Mouse (Mus musculus): ENCODE results near the gene Gpr153. TPM values are rescaled to one million over a fixed set of nuclear protein-coding genes. Genes with fewer than 3 reads are reported as not detected.

Gpr153 gene
- polyA plus RNA-seq, 1 experiment from 2014 or later: 9.0 TPM

- ATAC-seq (ENCODE audit: low FRiP score): no peak
- 90% methylated on average over 3 of the region's 3 CpGs for WGBS
- H3K9ac ChIP-seq: no peak overlapping the region
- H3K36me3 ChIP-seq: peaks cover 9% of the 10 kb centered on the region
- peaks cover 28% of the 10 kb centered on the region for H3K4me1 ChIP-seq (replicated peaks)
- H3K9me3 ChIP-seq: no peaks in the 10 kb centered on the region
- no peak overlapping the region for H3K4me2 ChIP-seq
- no peak overlapping the region for H3K27ac ChIP-seq
- H3K27me3 ChIP-seq: no peaks in the 10 kb centered on the region
- H3K4me3 ChIP-seq: no peak overlapping the region
These were observed 26.8 kb upstream of the Gpr153 start for GRCm38 (mm10) chr4:152247195-152247594.

- no peak for ATAC-seq (ENCODE audit: low FRiP score)
- Histone ChIP-seq H3K4me1 (replicated peaks) (peaks cover 20% of the 10 kb centered on the region), H3K4me3 (no peak overlapping the region), H3K9ac (no peak overlapping the region), H3K36me3 (peaks cover 25% of the 10 kb centered on the region), H3K27ac (no peak overlapping the region), H3K27me3 (no peaks in the 10 kb centered on the region), H3K9me3 (no peaks in the 10 kb centered on the region), H3K4me2 (no peak overlapping the region)
- WGBS: 91% methylated on average over 6 of the region's 6 CpGs
These were observed 23.4 kb upstream of the Gpr153 start for GRCm38 (mm10) chr4:152250615-152251014.

GRCm38 (mm10) chr4:152253183-152253759, 20.8 kb upstream of the Gpr153 start:
- peak overlapping the region; percentile 31 for H3K9ac ChIP-seq
- peaks cover 25% of the 10 kb centered on the region for H3K36me3 ChIP-seq
- H3K4me1 ChIP-seq (replicated peaks): peaks cover 18% of the 10 kb centered on the region; the same call in 1 of the 2 replicates
- no peak for ATAC-seq (ENCODE audit: low FRiP score)
- no peak overlapping the region for H3K4me2 ChIP-seq
- 78% methylated on average over 9 of the region's 9 CpGs for WGBS
- H3K4me3 ChIP-seq: no peak overlapping the region
- H3K27ac ChIP-seq: no peak overlapping the region
- no peaks in the 10 kb centered on the region for H3K9me3 ChIP-seq
- no peaks in the 10 kb centered on the region for H3K27me3 ChIP-seq

- ATAC-seq (ENCODE audit: low FRiP score): no peak
- Histone ChIP-seq H3K9ac (no peak overlapping the region), H3K4me3 (no peak overlapping the region), H3K27ac (peak overlapping the region; percentile 32; the same call in 1 of the 2 replicates), H3K36me3 (peaks cover 29% of the 10 kb centered on the region), H3K27me3 (peaks cover 5% of the 10 kb centered on the region), H3K4me1 (replicated peaks) (peaks cover 20% of the 10 kb centered on the region; the same call in 1 of the 2 replicates), H3K9me3 (no peaks in the 10 kb centered on the region), H3K4me2 (no peak overlapping the region)
- WGBS: 67% methylated on average over 6 of the region's 6 CpGs
These were observed 17.0 kb upstream of the Gpr153 start for GRCm38 (mm10) chr4:152257070-152257469.

- Histone ChIP-seq H3K27me3 (peaks cover 14% of the 10 kb centered on the region), H3K4me2 (no peak overlapping the region), H3K4me3 (no peak overlapping the region), H3K4me1 (replicated peaks) (peaks cover 40% of the 10 kb centered on the region), H3K9ac (no peak overlapping the region), H3K27ac (no peak overlapping the region), H3K36me3 (peaks cover 17% of the 10 kb centered on the region), H3K9me3 (no peaks in the 10 kb centered on the region)
- no peak for ATAC-seq (ENCODE audit: low FRiP score)
- 95% methylated on average over 8 of the region's 8 CpGs for WGBS
These were observed 13.6 kb upstream of the Gpr153 start for GRCm38 (mm10) chr4:152260451-152260850.

- Histone ChIP-seq H3K9me3 (no peaks in the 10 kb centered on the region), H3K4me3 (no peak overlapping the region), H3K27ac (no peak overlapping the region), H3K9ac (no peak overlapping the region), H3K27me3 (peaks cover 14% of the 10 kb centered on the region), H3K4me2 (no peak overlapping the region), H3K4me1 (replicated peaks) (peaks cover 40% of the 10 kb centered on the region), H3K36me3 (peaks cover 17% of the 10 kb centered on the region)
- 74% methylated on average over 9 of the region's 9 CpGs for WGBS
- ATAC-seq (ENCODE audit: low FRiP score): no peak
These were observed 11.8 kb upstream of the Gpr153 start for GRCm38 (mm10) chr4:152262187-152262586.

- 66% methylated on average over 9 of the region's 9 CpGs for WGBS
These were observed 10.9 kb upstream of the Gpr153 start for GRCm38 (mm10) chr4:152263089-152263488.

GRCm38 (mm10) chr4:152263512-152264176, 10.4 kb upstream of the Gpr153 start:
- ATAC-seq (ENCODE audit: low FRiP score): no peak
- H3K4me3 ChIP-seq: no peak overlapping the region

More at GRCm38 (mm10) chr4:152263089-152263488, 10.9 kb upstream of the Gpr153 start:
- Histone ChIP-seq H3K36me3 (peaks cover 22% of the 10 kb centered on the region), H3K27me3 (peaks cover 14% of the 10 kb centered on the region), H3K4me2 (no peak overlapping the region), H3K4me1 (replicated peaks) (peaks cover 48% of the 10 kb centered on the region), H3K27ac (no peak overlapping the region), H3K9me3 (no peaks in the 10 kb centered on the region), H3K4me3 (no peak overlapping the region), H3K9ac (no peak overlapping the region)
- ATAC-seq (ENCODE audit: low FRiP score): no peak

GRCm38 (mm10) chr4:152264177-152264530, 9.9 kb upstream of the Gpr153 start:
- no peak for ATAC-seq (ENCODE audit: low FRiP score)
- 48% methylated on average over 4 of the region's 4 CpGs for WGBS

More at GRCm38 (mm10) chr4:152263512-152264176, 10.4 kb upstream of the Gpr153 start:
- Histone ChIP-seq H3K4me2 (no peak overlapping the region), H3K9me3 (no peaks in the 10 kb centered on the region), H3K27me3 (peaks cover 16% of the 10 kb centered on the region), H3K27ac (no peak overlapping the region), H3K36me3 (peaks cover 27% of the 10 kb centered on the region), H3K9ac (no peak overlapping the region), H3K4me1 (replicated peaks) (peaks cover 53% of the 10 kb centered on the region)
- 28% methylated on average over 10 of the region's 10 CpGs for WGBS

GRCm38 (mm10) chr4:152264867-152265568, 9.0 kb upstream of the Gpr153 start:
- Histone ChIP-seq H3K4me2 (no peak overlapping the region), H3K9ac (no peak overlapping the region), H3K4me1 (replicated peaks) (peaks cover 58% of the 10 kb centered on the region), H3K36me3 (peaks cover 28% of the 10 kb centered on the region), H3K27ac (no peak overlapping the region), H3K4me3 (no peak overlapping the region), H3K27me3 (peaks cover 30% of the 10 kb centered on the region), H3K9me3 (no peaks in the 10 kb centered on the region)
- WGBS: 88% methylated on average over 9 of the region's 9 CpGs
- no peak for ATAC-seq (ENCODE audit: low FRiP score)

More at GRCm38 (mm10) chr4:152264177-152264530, 9.9 kb upstream of the Gpr153 start:
- H3K9me3 ChIP-seq: no peaks in the 10 kb centered on the region
- no peak overlapping the region for H3K4me2 ChIP-seq
- H3K27me3 ChIP-seq: peaks cover 21% of the 10 kb centered on the region
- H3K4me1 ChIP-seq (replicated peaks): peaks cover 58% of the 10 kb centered on the region
- H3K9ac ChIP-seq: no peak overlapping the region
- no peak overlapping the region for H3K27ac ChIP-seq
- H3K4me3 ChIP-seq: no peak overlapping the region
- H3K36me3 ChIP-seq: peaks cover 27% of the 10 kb centered on the region

- WGBS: 42% methylated on average over 5 of the region's 5 CpGs
These were observed 8.2 kb upstream of the Gpr153 start for GRCm38 (mm10) chr4:152265791-152266190.

GRCm38 (mm10) chr4:152266236-152266895, 7.7 kb upstream of the Gpr153 start:
- H3K4me3 ChIP-seq: no peak overlapping the region
- H3K9me3 ChIP-seq: no peaks in the 10 kb centered on the region
- ATAC-seq (ENCODE audit: low FRiP score): no peak
- no peak overlapping the region for H3K9ac ChIP-seq
- peaks cover 21% of the 10 kb centered on the region for H3K36me3 ChIP-seq
- H3K27me3 ChIP-seq: peaks cover 43% of the 10 kb centered on the region
- 50% methylated on average over 10 of the region's 10 CpGs for WGBS
- H3K4me1 ChIP-seq (replicated peaks): peaks cover 58% of the 10 kb centered on the region
- no peak overlapping the region for H3K27ac ChIP-seq
- no peak overlapping the region for H3K4me2 ChIP-seq

More at GRCm38 (mm10) chr4:152265791-152266190, 8.2 kb upstream of the Gpr153 start:
- Histone ChIP-seq H3K4me2 (no peak overlapping the region), H3K9me3 (no peaks in the 10 kb centered on the region), H3K27me3 (peaks cover 37% of the 10 kb centered on the region), H3K9ac (no peak overlapping the region), H3K4me3 (no peak overlapping the region), H3K27ac (peak overlapping the region; percentile 58; the same call in 1 of the 2 replicates), H3K36me3 (peaks cover 22% of the 10 kb centered on the region), H3K4me1 (replicated peaks) (peaks cover 58% of the 10 kb centered on the region)
- no peak for ATAC-seq (ENCODE audit: low FRiP score)
